Mouse (Mus musculus) cerebellum, postnatal 25 days (tissue): ENCODE measurements around the gene Cc2d2a.
A peak's percentile ranks its signal among the peaks of the same experiment; 100 is the strongest.

ENCODE experiments used
- DNase-seq, 2 experiments: peaks; one replicate each; pipeline ENCODE4 v3.0.0; 2021; ENCODE audit warnings: mixed read lengths in 2 of 2

Gene Cc2d2a

DNA sequence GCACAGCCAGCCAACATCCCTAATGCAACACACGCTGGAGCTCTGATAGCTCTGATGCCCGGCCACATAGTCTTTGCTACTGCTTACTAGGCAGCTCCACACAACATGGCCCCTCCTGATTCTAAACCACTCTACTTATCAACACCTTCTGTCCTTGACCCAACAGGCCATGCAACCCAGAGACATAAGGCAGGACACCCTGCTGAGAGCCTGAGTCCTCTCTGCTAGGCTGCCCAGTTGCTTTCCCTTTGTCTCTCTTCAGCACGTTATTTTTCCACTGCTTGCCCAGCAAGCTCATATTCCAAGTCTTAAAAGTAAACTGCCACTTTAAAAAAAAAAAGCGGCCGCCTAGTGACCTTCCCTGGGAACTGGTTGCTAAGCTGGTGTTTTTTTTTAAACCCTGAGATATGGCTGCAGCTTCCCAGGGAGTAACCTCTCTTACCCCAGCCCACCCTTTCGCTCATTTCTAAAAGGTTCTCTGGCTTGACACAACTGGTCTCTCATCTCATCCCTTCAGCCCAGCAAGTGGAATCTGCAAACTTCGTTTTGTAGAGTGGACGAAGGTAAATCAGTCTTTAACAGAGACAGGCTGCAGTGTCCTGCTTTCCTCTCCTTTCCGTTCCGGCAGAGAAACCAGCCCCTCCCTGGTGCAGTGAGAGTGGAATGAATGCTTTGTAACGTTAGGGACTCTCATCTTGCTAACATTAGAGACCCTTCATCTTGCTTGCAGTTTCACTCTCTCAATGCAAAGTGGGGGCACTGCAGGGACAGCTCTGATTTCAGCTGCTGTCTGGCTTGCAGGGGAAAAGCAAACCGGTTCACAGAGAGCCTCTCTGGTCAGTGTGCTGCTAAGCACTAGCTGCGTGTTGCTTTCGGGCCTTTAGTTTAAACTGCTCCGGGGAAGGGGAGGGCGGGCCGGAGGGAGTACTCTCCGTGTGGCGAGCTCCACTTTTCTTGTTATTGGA is at the start of gene Cc2d2a:
Gene Cc2d2a, plus strand, starts transcription at position 350 of the 965 bp plus-strand sequence.
- peak; percentile 58 to 61 for DNase-seq

DNA sequence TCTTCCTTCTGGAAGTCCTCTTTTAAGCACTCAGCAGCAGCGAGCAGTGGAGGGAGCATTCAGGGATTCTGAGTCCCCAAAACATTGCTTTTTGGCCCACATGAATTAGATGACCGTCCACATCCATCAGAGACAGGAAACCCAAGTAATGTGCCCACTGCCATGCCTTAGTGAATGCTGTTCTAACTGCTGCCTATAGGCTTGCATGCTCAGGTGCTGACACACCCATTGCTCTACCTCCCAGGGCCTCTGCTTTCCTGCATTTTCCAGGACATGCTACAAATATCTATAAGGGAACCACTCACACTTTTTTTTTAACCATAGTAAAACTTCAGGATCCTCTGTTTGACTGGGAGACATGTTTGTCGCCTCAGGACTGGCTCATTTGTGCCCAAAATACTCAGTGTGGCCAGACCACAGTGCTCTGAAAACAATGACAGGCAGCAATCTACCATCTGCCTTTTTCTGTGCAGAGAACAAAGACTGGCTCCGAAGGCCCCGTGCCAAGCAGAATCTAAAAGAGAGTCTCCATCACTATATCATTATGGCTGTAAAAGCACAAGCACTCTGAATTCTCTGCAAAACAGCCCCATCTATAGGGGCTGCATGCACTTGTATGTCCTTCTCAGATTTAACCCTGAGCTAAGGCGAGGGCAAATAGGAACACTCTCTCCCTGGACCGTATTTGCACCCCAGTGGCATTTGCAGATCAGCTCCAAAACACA is 40.4 kb upstream of the Cc2d2a start:
- no peak for DNase-seq

DNA sequence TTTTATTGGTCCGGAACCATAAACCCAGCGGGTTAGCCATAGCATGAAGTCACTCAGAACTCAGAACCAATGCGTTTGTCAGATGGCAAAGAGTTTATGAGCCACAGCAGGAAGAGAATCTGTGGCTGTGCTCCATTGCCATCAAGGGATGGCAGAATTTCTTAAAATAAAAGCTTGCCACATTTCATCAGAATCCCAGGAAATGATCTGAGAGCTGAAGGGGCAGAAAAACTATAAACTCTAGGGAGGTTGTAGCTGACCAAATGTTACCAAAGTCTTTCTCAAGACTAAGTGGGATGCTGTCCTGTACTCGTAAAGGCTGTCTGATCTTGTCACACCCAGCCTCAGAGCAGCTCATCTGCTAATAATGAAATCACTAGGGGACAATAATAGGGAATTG is 36.7 kb upstream of the Cc2d2a start:
- no peak for DNase-seq

DNA sequence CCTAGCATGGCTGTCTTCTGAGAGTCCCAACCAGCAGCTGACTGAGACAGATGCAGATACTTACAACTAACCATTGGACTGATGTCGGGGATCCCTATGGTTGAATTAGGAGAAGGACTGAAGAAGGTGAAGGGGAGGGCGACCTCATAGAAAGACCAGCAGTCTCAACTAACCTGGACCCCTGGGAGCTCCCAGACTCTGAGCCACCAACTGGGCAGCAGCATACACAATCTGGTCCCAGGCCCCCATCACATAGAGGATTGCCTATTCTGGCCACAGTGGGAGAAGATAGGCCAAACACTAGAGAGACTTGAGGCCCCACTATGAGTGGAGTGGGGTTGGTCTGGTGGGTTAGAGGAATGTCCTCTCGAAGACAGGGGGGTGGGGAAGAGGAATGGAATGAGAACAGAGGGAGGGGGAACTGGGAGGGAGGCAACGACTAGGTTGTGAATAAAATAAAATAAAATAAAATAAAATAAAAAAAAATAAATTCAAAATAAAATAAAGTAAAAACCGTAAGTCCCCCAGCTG is 28.0 kb upstream of the Cc2d2a start:
- DNase-seq, result no peak

DNA sequence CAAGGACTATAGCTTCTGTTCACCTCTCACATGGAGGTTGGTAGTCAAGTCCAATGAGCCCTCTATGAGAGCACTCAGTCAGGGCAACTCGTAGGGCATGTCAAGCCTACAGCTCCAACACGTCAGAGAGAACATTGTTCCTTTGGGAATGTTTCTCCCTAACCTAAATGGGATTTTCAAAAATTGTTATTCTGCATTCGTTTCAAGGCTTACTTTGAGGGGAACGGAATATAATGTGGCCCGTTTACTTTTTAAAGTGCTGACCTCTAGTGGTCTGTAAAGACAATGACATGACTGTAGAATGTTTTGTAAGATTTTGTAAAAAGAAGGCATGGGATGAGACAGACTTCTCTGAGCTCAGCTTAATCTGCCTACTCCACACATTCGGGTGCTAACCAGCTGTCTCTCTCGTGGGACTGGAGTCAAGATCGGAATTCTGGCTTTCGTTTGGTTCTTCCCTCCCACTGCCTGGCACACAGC is 27.5 kb upstream of the Cc2d2a start:
- DNase-seq, result peak in 1 of 2 experiments; percentile 21

DNA sequence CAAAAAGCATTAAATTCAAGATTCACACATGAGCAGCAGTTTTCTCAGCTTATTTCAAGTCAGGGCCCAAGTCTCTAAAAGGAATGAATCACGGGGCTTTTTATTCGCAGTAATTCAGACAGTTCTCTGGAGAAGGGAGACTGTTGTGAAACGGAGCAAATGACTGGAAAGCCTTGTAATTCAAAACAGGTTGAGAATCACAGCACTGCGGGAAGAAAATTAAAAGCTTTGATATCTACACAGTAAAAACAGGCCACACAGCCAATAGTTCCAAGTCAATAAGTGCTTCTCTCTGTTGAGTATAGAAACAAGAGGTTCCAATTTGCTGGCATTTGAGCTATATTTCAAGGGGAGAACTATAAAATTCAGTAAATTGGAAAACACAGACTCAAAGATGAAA is 17.1 kb upstream of the Cc2d2a start:
- DNase-seq, result no peak

DNA sequence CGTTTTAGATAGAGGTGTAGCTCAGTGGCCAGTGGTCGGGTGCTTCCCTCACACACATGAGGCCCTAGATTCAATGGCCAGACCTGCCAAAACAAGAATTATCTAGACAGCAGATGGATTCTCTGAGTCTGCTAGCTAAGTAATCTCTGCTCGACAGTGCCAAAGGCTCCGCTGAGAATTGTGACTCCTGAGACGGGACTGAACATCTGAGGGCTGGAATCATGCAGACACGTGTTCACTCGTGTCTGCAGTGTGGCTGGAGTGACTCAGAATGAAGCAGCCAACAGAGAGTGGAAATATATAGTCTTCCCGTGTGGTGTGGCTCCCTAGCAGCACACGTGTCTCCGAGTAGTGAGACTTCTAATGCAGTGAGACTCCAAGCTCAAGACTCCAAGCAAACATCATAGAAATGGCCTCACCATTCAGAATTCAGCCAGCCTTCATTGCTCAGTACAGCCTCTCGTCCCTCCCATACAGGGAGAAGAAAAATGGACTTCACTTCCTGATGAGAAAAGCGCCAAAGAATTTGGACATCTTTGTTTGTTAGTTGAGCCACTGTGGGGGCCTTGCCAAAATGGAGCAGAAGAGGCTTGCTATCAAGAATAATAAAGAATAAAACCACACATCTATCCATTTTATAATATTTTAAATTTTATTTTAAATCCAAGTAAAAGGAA is 14.9 kb upstream of the Cc2d2a start:
- DNase-seq, result no peak

DNA sequence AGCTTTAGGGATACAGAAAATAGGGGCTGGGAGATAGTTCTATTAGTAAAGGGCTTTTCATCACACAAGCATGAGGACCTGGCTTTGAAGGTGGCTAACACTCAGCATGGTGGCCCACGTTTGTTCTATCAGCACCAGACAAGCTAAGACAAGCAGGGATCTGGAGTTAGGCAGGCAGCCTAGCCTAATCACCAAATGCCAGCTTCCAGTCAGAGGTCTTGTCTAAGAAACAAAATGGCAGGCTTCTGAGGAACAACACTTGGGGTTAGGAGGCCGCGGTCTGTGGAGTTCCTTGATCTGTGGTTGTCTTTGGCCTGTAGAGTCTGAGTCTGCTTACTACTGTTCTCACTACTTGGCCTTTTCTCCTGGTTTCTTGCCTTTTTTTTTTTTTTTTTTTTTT is 648 bp upstream of the Cc2d2a start:
- no peak for DNase-seq

DNA sequence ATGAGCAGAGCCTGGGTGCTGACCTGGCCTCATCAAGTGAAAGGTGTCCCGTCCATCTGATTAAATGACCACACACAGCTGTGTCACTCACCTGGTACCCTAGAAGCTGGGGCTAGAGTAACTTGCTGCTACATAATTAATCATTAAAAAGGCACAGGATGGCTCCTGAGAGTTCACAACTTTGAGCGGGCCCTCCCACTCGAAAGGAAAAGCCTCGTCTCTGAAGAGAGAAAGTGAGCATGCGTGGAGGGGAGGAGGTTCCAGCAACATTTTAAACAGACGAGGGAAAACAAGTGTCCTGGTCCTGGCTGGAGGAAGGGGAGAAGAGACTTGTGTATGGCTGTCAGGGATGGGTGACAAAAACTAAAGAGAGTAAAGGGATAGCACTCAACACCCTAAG is 1.4 kb downstream of the Cc2d2a start:
- DNase-seq, result no peak

DNA sequence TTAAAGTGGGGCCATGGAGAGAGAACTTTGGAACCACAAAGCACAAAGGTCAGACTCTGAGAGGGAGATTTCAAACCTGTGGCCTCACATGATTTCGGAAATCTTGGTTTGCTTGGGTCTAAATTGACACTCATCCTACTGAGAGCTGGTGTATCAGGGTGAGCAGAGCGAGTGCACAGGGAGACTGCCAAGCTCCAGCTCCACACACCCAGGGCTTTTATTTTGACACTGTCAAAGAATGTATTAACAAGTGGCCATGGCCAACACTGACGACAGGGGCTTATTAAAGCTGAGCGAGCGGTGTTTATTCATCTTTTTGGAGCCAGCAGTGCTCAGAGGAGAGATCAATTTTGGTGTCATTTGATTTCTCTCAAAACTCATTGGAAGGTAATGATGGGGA is 3.0 kb downstream of the Cc2d2a start:
- DNase-seq, result no peak

DNA sequence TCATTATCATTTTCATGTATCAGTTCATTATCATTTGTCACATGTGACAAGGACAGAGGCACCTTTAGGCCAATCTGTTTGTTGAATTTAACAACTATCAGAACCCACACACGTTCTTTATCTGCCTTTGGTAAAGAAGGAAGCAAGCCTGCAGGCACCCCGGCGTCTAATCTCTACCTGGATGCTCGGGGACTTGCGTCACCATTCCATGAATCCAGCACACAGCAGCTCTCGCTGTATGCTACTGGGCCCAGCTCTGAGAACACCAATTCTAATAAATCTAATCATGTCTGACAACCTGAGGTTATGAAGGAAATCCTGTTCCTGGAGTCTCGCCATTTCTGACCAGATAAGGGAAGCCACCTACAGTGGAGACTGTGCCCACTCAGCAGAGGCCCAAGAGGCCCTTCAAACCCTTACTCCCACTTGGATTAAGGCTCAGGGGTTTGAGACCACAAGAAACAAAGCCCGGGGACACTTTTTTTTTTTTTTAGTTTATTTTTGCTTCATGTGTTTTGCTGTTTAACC is 7.0 kb downstream of the Cc2d2a start:
- no peak for DNase-seq

DNA sequence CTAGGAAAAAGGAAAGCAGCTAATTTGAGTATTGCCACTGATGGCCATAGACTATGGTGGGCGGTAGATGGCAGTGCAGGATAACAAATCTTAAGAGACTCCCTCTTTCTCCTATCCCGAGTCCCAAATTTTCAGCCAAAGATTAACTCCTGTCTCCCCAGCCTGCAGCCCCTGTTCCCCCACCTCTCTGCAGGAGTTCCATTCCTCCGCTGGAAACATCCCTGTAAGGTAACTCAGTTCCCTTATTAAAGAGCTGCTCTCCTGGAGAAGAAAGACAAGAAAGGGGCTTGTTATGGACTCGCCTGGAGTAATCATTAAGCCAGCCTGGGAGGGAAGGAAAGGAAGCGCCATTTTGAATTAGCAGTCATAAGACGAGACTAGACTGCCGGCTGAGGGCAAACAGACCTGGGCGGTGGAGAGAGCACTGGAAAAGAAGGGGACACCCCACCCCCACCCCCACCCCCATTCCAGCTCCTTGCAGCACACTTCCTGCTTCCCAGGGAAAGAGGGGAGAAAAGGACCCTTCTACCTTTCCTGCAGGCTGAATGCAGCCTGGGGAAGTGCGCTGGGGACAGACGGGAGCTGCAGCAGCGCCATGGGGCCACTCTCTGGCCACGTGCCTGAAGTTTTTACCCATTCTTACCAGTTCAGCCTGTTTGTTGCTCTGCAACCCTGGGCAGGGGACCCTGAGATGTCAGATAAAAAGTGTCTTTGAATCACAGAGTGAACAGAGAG is 10.2 kb downstream of the Cc2d2a start:
- DNase-seq, result peak; percentile 86 to 89

DNA sequence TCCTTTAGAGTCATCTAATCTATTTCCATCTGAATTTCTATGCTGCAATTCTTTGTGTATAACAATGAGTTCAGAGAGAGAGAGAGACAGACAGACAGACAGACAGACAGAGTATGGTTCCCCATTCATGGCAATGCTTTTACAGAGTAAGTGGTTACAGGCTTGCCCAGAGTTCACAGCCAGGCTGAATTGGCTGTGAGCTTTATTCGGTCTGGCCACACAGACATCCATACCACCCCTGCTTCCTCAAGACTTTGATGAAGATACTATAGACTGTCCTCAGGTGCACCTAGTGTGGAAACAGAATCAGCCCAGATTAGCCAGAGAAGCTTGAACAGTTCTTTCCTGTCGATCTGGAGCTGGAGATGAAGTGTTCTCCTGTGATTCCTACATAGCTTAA is 10.9 kb downstream of the Cc2d2a start:
- peak in 1 of 2 experiments; percentile 11 for DNase-seq

DNA sequence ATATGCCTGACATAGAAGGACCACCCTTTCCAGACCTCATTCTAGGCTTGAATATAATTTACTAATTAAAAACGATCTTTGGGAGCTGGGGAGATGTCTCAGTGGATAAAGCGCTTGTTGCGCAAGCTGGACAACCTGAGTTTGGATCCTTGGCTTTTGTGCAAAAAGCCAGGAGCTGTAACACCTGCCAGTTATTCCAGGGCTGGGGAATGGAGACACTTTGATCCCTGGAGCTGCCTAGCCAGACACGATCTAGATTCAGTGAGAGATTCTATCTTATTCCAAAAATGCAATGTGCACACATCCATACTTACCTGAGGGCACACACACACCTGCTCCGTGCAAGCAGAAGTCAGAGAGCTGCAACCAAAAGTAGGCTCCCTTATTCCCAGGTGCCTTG is 23.3 kb downstream of the Cc2d2a start:
- DNase-seq, result no peak

DNA sequence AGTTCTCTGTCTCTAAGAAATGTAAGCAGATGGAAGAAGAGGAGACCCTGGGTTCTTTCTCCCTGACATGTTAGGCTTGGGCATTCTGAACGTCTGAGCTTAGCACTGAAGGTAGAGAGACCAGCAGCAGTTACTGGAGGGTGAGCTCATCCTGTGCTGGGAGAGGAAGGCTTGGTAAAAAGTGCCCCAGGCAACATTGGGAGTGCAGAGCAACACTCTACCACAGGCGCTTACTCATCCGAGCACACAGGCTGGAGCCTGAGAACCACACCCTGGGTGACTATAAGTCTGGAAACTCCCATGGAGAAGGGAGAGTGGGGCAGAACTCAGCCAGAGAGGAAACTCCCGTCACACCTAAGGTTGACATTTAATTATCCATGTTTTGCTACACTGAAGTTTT is 30.3 kb downstream of the Cc2d2a start:
- DNase-seq, result no peak

DNA sequence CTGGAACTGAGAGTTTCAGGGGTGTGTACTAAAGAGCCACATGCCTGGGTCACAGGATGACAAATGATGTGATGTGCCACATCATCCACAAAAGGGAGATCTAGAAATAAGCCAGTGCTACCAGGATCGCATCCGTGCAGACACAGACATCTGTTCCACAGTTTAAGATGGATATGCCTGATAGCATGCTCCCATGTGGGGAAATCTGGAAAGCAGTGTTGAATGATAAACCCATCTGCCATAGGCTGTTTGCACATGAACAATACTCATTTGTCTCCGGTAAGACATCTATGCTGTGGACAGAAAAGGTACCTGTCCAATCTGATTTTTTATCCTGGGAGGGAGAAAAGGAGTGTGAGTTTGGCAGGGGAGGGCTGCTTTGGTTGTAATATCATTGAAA is 35.0 kb downstream of the Cc2d2a start:
- DNase-seq, result no peak

DNA sequence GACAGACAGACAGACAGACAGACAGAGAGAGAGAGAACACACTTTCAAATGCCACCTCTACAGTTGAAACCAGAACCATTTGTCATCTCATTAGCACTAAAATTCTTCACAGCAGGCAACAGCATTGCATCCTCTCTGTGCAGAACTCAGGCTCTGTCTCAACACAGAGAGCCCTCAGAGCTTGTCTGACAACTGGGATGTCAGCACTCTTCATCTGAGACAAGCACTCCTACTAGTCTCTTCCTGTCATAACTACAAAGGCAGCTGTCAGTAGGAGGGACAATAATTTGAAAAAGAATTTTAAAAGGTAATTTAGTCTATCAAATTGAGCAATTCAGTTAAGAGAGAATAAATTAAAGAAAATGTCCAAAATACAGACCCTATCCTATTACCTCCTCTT is 37.1 kb downstream of the Cc2d2a start:
- DNase-seq, result no peak

DNA sequence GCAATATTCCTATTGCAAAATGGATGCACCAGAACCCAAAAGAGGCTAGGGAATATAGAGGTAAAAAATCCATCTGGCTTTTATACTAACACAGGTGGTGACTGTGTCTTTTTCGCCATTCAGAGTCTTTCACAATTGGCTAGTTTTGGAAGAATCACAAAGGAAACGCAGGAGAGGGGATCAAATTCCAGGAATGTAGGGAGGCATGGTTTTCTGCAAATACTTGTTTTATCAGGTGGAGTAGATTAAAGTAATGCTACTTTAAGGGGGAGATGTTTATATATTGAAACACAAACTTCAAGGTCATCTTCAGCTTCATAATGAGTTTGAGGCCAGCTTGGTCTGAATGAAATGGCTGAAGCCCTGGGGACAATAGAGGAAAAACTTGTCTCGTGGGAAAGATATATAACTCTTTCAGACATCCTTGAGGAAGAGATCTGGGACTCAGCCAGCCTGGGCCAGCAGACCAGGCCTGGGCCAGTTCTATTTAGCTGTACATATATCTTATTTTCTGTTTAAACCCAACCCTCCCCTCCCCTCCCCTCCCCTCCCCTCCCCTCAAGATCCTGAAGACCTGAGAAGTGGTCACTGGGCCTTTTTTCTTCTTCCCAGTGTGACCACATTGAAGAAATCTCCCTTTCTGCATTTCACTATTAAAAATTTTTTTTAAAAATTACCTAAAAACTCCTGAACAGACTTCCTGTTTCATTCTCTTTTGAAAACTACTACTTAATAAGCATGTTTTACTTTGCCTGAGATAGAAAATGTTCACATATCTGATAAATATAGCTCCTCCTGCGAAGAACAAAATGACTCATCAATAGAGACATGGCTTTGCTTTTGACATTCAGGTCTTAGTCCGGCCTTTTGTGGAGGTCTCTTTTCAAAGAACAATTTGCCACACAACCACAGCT is 59.6 kb downstream of the Cc2d2a start:
- DNase-seq, result no peak

DNA sequence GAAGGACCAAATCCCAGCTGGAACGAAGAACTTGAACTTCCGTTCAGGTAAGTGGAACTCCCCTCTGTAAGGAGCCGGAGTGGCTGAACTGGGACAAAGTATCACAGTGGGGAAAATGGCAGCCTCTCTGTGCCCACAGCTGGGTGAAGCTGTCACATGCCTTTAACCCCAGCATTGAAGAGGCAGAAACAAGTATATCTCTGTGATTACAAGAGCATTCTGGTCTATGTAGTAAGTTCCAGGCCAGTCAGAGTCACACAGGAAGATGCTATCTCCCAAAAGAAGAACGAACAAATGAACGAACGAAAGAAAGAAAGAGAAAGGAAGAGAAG is 60.3 kb downstream of the Cc2d2a start:
- DNase-seq, result no peak

DNA sequence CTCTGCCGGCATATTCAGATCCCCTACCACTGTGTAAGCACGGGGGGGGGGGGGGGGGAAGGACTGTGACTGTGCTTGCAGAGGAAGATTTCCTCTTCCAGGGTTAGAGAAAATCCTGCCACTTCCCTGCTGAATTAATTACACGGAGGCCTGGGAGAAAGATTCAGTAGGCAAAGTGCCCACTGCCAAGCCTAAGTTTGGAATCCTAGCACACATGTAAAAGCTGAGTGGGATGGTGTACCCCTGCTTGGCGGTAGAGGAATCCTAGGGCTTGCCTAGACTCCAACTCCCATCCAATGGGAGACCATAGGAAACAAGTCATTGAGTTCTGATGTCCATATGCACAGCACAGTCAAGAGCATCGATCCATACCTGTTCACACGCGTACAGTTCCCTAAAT is 61.7 kb downstream of the Cc2d2a start:
- DNase-seq, result no peak
